Mouse (Mus musculus) retina, postnatal 7 days (tissue): ENCODE data around the gene Adam8.

Experiments
- DNase-seq: peaks from one replicate; pipeline ENCODE4 v3.0.0-alpha.2; 2012; ENCODE audit warnings: low read depth, low spot score

Gene Adam8

DNA sequence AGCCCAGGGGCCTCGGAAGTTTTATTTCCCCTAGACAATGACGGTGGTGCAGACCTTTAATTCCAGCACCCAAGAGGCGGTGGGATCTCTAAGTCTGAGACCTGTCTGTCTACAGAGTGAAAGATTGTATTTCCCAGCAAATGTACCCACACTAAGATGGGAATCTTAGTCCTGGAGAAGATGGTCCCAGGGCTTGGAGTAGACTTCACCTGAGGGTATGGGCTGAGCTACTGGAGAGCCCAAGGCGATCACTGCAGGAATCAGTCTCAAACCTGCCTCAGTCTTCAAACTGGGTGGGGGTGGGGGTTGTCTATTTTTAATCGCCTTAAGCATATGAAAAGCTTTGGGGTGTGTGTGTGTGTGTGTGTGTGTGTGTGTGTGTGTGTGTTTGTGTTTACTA lies 46.3 kb downstream of the Adam8 start:
- no peak for DNase-seq

DNA sequence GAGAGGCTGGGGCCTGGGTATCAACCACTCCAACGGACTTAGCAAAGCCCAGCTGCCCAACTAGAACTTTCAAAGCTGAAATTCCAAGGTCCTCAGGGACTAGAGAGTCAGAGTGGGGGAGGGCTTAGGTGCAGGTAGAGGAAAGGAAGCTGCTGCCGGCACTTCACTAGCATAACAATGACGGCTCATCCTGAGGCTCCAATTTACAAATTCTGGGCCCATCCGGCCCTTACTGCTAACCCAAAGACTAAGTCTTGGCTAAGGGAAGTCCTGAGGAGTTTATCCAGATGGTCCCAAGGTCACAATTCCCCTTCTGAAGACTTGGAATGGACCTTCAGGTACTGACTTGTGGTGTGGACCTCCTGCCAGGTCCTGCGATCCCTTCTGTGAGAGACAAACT lies 46.8 kb downstream of the Adam8 start:
- no peak for DNase-seq

DNA sequence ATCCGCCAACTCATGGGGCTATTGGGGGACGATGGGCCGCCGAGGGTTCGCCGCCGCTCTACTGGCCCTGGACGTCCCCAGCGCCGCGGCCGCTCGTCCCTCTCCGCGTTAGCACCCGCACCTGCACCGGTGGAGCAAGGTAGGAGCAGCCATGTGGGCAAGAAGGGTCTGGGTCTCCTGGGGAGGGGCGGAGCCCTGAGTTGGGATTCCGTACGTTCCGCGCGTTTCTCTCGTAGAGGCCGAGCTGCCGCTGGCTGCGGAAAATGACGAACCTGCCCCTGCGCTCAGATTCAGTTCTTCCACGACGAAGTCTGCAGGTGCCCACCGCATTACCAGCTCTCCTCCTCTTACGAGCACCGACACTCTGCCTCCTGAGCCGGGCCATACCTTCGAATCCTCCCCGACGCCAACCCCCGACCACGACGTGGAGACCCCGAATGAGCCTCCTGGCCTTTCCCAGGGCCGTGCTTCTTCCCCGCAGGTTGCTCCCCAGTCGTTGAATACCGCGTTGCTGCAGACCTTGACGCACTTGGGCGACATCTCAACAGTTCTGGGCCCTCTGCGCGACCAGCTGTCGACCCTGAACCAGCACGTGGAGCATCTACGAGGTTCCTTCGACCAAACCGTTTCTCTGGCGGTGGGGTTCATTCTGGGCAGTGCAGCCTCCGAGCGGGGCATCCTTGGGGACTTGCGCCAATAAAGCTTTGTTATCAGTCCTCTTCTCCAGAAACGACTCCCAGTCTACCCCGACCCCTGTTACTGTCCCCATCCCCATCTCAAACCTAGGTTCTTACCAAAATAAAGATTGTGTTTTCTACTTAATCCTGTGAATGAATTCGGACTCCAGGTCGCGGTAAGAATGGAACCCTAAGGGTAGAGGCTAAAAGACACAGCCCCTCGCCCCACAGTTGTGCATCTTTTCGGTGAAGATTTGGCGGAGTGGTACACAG lies 47.8 kb downstream of the Adam8 start:
- DNase-seq, result no peak

GRCm38 (mm10) chr7:139943674-139944281 lies 48.6 kb downstream of the Adam8 start, which contains the start of gene Utf1:
Utf1 (plus strand) TSS chr7:139943789.
- no peak for DNase-seq

DNA sequence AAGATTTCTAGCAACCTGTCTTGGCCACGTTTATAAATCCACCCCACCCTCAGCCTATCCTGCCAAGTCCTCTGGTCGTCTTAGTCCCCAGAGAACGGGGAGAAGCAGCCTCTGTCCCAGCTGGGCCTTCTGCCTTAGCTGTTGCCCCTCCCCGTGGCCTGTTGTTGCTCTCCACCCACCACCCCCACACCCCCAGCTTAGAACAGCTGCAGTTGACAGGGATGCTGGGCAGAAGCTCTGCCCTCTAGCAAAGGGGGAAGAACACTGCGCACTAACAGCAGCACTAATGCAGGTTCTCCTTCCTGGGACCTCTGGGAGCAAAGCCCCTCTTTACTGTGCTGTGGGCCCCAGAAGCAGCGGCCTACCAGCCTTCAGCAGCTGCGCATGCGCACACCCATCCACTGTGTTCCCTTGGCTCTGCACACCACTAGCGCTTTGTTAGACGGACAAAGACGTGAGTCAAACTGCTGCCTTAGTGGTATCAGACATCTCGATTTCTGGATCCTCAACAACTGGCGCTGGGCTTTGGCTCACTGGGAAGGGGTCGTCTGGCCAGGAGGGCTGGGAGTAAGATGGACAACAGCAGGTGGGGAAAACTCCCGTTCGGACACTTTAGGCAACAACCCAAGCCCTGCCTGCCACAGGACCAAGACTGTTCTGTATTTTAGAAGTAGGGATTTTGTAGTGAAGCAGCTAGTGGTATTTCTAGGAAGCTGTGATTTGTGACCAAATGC lies 51.7 kb downstream of the Adam8 start:
- no peak for DNase-seq

GRCm38 (mm10) chr7:139937810-139938209 lies 54.6 kb downstream of the Adam8 start:
- DNase-seq, result no peak

DNA sequence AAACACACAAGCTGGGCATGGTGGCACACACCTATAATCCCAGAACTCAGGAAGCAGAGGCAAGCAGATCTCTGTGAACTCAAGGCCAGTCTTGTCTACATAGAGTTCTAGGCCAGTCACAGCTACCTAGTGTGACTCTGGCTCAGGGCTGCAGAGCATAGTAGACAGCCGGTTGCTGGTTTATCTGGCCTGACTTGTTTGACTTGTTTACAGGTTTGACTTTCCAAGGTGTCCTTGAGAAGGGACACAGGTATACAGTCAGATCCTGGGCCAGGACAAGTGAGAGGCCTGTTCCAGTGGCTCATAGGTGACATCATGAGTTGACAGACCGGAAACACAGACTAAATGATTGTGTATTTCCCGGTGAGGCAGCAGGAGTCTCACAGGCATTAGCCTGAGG lies 55.2 kb downstream of the Adam8 start:
- DNase-seq, result no peak

DNA sequence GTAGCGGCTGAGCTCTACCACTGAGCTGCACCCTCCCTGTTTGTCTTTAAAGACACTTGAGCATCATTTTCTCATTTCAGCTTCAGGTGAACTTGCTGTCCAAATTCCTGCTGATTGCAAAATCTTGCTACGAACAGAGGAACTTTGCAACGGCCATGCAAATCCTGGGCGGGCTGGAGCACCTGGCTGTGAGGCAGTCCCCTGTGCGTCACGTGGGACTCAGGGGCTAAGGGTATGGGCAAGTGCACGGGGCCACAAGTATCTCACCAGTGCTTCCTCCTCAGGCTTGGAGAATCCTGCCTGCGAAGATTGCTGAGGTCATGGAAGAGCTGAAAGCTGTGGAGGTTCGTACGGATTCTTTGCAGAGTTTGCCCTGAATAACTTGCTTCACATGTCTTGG lies 55.7 kb downstream of the Adam8 start:
- DNase-seq, result no peak

DNA sequence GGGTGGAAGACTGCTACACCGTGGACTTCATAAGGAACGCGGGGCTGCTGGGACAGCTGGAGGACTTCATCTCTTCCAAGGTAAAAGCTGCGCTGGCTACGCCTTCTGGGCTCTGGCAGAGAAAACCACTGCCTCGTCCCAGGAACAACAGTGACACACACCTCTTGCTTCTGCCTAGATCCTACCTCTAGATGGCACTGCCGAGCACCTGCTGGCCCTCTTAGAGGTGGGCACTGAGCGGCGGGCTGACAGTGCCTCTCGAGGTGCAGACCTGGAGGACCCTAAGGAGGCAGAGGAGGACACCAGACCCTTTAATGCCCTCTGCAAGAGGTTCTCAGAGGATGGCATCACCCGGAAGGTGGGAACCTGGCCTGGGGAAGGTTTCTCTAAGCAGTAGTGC lies 61.6 kb downstream of the Adam8 start:
- peak; percentile 40 for DNase-seq
